Mouse (Mus musculus) spleen, adult 2 months (tissue): Measurements from ENCODE around the gene Epc2.

Source experiments
- CTCF ChIP-seq: fragments of 200-500 bp; IDR thresholded peaks from 2 replicates; pipeline ENCODE4 v1.5.1; 2011; ENCODE audit warnings: mild to moderate bottlenecking, inconsistent platforms; ENCODE audit not compliant: insufficient read depth, insufficient read length, insufficient replicate concordance; ENCODE audit errors: extremely low read depth
- POLR2A ChIP-seq: fragments of 200-500 bp; IDR thresholded peaks from 2 replicates; pipeline ENCODE4 v1.6.1; 2011; ENCODE audit warnings: low read depth, low read length, inconsistent platforms

- TF ChIP-seq POLR2A (no peak), CTCF (no peak)
These were observed 111.5 kb downstream of the Epc2 start for GRCm38 (mm10) chr2:49562688-49563350.
